Mouse (Mus musculus): ENCODE data around the gene Gkap1. TPM values are rescaled to one million over a fixed set of nuclear protein-coding genes. Genes with fewer than 3 reads are reported as not detected.

Gene Gkap1
- total RNA-seq, 4 experiments from 2014 or later = 17.0 to 20.8 (median 17.7) TPM

DNA sequence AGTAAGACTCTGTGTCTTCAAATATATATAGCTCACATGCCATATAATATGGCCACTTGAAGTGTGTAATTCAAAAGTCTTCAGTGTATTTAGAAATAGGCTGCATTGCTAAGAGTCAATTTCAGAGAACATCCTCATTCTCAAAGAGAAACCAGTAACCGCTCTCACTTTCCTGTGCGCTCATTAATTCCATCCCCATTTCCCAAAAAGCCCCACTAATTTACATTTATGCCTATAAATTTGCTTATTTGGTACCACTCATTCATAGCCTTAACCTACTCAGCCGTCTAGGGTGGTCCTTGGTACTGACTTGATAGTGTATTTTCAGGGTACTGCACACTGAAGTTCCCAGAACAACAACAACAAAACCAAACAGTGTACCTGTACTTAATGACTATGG lies 73.6 kb downstream of the Gkap1 start:
- no peak for DNase-seq (ENCODE audit: low spot score in 2 of 2)

DNA sequence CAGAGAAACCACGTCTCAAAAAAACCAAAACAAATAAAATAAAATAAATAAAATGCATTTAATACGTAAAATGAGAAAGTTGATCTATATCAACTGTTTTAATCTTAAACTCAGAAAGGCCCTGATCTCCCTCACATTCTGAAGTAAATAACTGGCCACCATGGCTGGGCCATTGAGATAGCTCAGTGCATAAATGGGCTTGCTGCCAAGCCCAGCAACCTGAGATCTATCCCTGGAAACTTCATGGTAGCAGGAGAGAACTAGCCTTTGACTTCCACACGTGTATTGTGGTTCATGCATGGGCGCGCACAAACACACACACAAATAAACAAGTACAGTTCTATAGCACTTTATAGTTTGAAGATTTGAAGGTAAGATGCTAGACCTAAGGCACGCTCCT lies 74.2 kb downstream of the Gkap1 start:
- no peak for DNase-seq (ENCODE audit: low spot score in 2 of 2)

DNA sequence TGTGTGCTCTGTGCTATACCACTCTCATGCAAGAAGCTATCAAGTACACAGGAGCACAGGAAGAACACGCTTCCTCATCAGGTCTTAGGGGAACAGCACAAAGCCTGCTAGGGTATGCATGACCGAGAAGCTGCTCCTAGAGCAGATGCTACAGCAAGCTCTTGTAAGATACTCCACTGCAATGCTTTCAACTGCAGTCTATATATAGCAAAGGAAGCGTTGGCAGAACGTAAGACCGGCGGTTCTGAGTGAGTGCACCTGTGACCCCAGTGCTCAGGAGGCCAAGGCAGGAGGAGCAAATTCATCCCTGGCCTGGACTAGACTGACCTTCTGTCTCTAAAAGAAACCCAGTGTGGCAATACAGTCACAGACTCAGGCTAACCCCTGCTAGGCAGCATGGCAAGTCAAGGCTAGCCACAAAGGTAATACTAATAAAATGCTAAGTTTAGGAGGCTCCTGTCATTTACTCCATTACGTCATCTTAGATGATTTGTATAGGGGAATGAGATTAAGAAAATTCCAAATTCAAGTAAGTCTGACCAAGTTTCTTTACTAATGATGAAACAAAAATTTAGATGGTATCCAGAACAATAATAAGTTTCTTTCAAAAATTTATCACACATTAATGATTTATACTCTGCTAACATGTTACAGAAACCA lies 77.4 kb downstream of the Gkap1 start:
- no peak for DNase-seq (ENCODE audit: low spot score in 2 of 2)

DNA sequence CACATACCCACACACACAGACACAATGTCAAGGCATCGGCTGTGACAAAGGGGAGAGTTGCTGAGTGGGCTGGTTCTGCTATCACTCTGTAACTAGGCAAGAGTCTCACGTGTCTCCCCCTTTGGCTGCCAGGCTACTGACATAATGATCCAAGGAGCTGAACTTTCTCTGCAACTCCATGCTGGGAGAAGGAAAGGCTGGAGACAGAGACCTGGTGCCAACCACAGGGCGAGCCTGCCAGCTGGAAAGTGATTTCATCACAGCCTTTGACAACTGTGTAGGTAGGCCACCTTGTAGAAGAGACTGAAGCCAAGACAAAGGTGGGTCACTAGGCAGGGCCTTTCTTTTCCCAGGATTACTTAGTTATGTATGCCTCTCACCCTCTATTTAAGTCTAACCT lies 78.3 kb downstream of the Gkap1 start:
- DNase-seq (ENCODE audit: low spot score in 2 of 2) = no peak

DNA sequence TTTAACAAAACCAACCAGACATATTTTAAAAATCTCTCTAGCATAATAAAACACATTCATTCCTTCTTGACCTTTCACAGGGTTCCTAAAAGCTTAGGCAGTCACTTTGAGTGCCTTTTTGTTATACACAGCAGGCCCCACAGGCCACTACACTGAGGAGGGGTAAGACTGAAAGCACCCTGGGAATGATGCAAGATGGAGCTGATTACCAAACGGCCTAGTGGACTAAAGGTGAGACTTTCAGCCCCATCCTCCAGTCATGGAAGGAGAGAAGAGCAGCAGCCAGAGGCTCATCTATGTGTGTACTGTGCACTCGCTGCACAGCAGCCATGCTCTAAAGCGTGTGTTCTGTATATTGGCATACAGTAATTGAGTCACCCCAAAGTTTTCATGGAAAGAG lies 80.6 kb downstream of the Gkap1 start:
- DNase-seq (ENCODE audit: low spot score in 2 of 2) = no peak

DNA sequence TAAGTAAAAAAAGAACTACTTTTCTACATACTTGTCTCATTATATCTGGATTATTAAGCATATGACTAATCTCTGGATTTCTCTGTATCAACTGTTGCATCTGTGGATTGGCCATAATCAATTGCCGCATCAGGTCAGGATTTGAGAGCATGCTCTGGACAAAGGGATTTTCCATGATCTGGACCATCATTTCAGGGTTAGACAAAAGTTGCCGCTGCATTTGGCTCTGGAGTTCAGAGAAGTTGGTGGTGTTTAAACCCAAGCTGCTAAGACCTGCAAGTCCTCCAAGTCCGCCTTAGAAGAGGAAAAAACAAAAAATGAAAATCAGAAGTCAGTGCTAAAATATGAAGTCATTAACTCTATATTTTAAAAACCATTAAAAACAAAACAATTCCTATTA lies 82.3 kb downstream of the Gkap1 start:
- DNase-seq (ENCODE audit: low spot score in 2 of 2) = no peak

DNA sequence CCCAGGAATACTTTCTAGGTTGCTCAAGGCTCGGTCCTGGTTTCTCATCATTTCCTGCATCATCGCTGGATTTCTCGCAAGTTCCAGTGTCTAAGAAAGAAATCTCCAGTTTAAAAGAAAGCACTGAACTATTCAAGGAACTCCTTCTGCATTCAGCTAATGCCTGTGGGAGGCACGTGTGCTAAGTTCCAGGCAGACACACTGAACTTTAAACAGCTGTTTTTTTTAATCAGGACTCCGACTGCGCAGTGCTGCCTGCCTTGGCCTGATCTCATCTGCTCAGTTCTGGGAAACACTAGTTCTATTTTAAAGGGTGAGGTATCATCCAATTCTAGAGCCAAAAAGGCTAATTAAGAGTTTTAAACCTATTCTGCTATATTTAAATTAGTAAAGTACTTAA lies 83.4 kb downstream of the Gkap1 start:
- DNase-seq (ENCODE audit: low spot score in 2 of 2) = no peak

DNA sequence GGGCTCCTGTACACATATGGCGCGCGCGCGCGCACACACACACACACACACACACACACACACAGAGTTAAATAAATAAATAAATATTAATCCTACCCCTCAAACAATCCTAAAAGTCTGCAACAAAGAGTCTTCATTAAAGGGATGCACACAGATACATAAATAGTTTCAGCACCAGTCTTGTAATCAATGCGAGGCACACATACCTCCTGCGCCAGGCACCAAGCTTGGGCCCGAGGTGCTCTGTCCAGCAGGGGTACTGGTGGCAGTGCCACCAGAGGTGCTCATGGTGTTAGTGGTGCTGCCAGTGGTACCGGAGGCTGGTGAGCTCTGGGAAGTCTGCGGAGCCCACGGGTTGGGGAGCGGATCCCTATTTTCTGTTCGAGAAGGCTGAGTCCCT lies 84.0 kb downstream of the Gkap1 start:
- DNase-seq (ENCODE audit: low spot score in 2 of 2) = no peak

DNA sequence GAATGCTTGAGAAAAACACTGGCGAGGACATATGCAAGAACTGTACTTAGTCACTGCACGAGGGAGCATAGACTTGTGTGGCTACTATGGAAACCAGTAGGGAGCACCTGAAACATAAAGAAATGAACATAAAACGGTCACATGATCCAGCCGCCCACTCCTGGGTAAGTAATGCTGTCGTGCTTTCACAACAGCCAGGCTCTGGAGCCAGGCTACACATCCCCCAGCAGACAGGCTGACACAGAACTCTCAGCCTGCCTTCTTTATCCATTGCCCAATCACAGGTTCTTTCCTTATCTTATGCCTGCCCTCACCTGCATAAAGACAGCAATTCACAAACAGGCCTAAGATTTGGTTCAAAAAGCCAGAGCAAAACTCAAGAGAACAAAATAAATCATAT lies 86.0 kb downstream of the Gkap1 start:
- DNase-seq (ENCODE audit: low spot score in 2 of 2) = peak in 1 of 2 experiments; percentile 67

DNA sequence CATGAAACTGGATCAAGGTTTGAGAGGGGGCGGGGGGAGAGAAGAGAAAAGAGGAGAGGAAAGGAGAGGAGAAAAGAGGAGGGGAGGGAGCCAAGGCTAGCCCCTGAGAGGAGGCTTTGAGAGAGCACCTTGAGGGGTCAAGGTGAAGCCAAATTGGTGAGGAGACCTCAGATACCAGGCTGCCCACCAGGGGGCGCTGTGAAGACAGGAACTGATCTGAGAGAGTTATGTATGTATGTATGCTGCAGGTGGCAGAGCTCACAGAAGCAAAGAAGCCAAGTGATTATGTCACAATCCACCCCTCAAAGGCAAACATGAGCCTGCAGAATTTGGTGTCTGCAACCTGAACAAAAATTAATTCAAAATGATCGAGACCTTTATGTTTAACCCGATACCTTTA lies 87.1 kb downstream of the Gkap1 start:
- peak; percentile 78 for DNase-seq (ENCODE audit: low spot score in 2 of 2)

DNA sequence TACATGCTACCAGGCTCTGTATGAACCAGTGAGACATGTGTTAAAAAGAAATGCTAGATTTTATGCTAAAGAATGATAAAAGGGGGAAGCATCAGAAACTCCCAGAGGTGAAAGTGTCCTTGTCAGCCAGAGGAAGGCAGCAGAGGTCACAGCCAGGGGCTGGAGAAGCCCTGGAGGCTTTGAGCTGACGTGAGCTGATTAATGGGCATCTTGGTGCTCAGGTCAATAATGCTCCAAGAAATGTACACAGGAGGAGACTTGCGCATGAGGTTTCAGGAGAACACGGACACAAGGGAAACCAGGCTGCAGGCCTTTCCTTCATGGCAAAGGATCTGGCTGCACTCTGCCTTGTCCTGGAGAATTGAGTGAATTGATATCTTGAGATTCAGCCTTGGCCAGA lies 87.7 kb downstream of the Gkap1 start:
- no peak for DNase-seq (ENCODE audit: low spot score in 2 of 2)

DNA sequence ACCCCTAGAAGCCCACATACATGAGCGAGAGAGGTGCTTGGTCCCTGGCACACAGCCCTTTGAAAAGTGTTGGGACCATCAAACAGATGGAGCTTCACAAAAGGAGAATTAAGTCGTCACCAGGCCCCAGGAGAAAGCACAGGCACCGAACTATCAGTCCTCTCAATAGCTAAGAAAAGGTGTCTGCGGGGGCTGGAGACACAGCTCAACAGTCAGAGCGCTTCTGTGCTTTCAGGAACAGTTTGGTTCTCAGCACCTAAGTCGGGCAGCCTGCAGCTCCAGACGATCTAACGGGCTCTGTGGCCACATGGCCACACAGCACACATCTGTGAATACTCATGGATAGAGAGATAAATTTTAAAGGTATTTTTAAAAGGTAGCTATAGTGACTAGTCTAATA lies 89.2 kb downstream of the Gkap1 start:
- DNase-seq (ENCODE audit: low spot score in 2 of 2) = peak in 1 of 2 experiments; percentile 47

DNA sequence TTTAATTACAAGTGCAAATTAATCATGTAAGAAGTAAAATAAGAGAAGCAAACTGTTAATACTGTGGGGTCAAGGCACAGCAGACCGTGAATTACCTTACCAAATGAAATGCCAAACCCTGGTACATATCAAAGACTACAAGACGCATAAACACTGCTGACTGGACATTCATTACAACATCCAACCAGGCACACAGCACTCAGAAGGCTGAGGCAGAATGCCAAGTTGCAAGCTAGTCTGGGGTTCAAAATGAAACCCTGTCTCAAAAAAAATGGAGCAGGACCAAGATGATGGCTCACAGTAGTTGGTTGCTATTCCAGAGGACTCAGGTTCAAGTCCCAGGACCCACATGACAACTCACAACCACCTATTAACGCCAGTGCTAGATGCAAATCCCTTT lies 91.4 kb downstream of the Gkap1 start:
- DNase-seq (ENCODE audit: low spot score in 2 of 2) = no peak

Small RNAs within 50 kb of the gene (microRNA-seq; reads per million reads assigned to microRNA genes)
- 0 reads per million in 2 experiments for gene Mir6369

Other genes starting within 250 kb of the Gkap1 start
- gene Klhl3, start 162.1 kb downstream of the Gkap1 start, total RNA-seq (2022) = 10 to 100 TPM; 24.6 to 30.1 (median 26.5) TPM
- gene Hnrnpa0, start 147.1 kb downstream of the Gkap1 start, total RNA-seq (2022) = 100 to 1,000 TPM; 113 to 127 (median 121) TPM
- gene Idnk, start 118.0 kb downstream of the Gkap1 start, total RNA-seq (2022) = 10 to 100 TPM; 25.9 to 29.9 (median 28.5) TPM
- gene Ubqln1, start 60.0 kb downstream of the Gkap1 start, total RNA-seq (2022) = 100 to 1,000 TPM; 146 to 154 (median 149) TPM
- gene Kif27, start 83.4 kb upstream of the Gkap1 start, total RNA-seq (2022) = 1 to 10 TPM; 4.3 to 6.5 (median 5.6) TPM
- 1 to 10 TPM; 7.4 to 9.1 (median 8.1) TPM for gene 2210016F16Rik, start 109.5 kb upstream of the Gkap1 start, total RNA-seq (2022)
- gene Rmi1, start 126.5 kb upstream of the Gkap1 start, total RNA-seq (2022) = 10 to 100 TPM; 13.0 to 18.3 (median 14.4) TPM
- gene Hnrnpk, start 127.6 kb upstream of the Gkap1 start, total RNA-seq (2022) = 100 to 1,000 TPM; 632 to 772 (median 717) TPM

All from left cerebral cortex, adult 8-10 months (tissue).